13 mouse cellular contexts compared by ENCODE assay signal in genomic region chr3:129565458-129565857, GRCm38 (mm10). TPM values are rescaled to one million over a fixed set of nuclear protein-coding genes. Genes with fewer than 3 reads are reported as not detected.
A peak's percentile ranks its signal among the peaks of the same experiment; 100 is the strongest.
DNase-seq lines count a peak whose midpoint lies in the region; ATAC-seq lines count a peak whose summit lies in the region.
"Had no signal": no experiment of that assay in that cellular context is flagged by ENCODE, and none has a peak within 500 bp of the region (broad histone marks: within the 10 kb centered on the region; RNA-seq: fewer than 3 reads in every experiment).

No protein-coding gene starts in this region.

- H3K9ac ChIP-seq in heart, embryonic 13.5 days, result no peak overlapping the region
- no peak overlapping the region for H3K9ac ChIP-seq in liver, embryonic 11.5 days (ENCODE audit: low read depth, low read length)
- H3K9ac ChIP-seq in stomach, embryonic 15.5 days, result no peak overlapping the region
- no peak overlapping the region for H3K9ac ChIP-seq in forebrain, embryonic 13.5 days
- H3K9ac ChIP-seq: lung, embryonic 15.5 days; neural tube, embryonic 13.5 days had no signal

- no peak overlapping the region for H3K4me3 ChIP-seq in heart, embryonic 13.5 days
- no peak overlapping the region for H3K4me3 ChIP-seq in brown adipose tissue, adult 24 weeks (ENCODE audit: insufficient read depth, low read depth, low read length)
- H3K4me3 ChIP-seq in liver, embryonic 11.5 days (ENCODE audit: low read depth, low read length), result no peak overlapping the region
- no peak overlapping the region for H3K4me3 ChIP-seq in stomach, embryonic 15.5 days (replicated peaks)
- H3K4me3 ChIP-seq in forebrain, embryonic 13.5 days, result no peak overlapping the region
- H3K4me3 ChIP-seq: lung, embryonic 15.5 days; megakaryocyte, embryonic 14.5 days; neural tube, embryonic 13.5 days had no signal

- H3K9me3 ChIP-seq in heart, embryonic 13.5 days, result no peaks in the 10 kb centered on the region
- no peaks in the 10 kb centered on the region for H3K9me3 ChIP-seq in liver, embryonic 11.5 days (ENCODE audit: control insufficient read depth, low read length)
- H3K9me3 ChIP-seq in stomach, embryonic 15.5 days, result no peaks in the 10 kb centered on the region
- H3K9me3 ChIP-seq in forebrain, embryonic 13.5 days (replicated peaks), result no peaks in the 10 kb centered on the region
- H3K9me3 ChIP-seq: lung, embryonic 15.5 days; neural tube, embryonic 13.5 days had no signal

- no peaks in the 10 kb centered on the region for H3K27me3 ChIP-seq in heart, embryonic 13.5 days (replicated peaks)
- H3K27me3 ChIP-seq in liver, embryonic 11.5 days (replicated peaks; ENCODE audit: control insufficient read depth, insufficient read depth, low read length), result no peaks in the 10 kb centered on the region
- no peaks in the 10 kb centered on the region for H3K27me3 ChIP-seq in stomach, embryonic 15.5 days (replicated peaks)
- H3K27me3 ChIP-seq in forebrain, embryonic 13.5 days, result no peaks in the 10 kb centered on the region
- H3K27me3 ChIP-seq: lung, embryonic 15.5 days; megakaryocyte, embryonic 14.5 days; neural tube, embryonic 13.5 days had no signal

- H3K4me1 ChIP-seq in heart, embryonic 13.5 days, result peaks cover 32% of the 10 kb centered on the region
- peaks cover 3% of the 10 kb centered on the region; the same call in 1 of the 2 replicates for H3K4me1 ChIP-seq in brown adipose tissue, adult 24 weeks (ENCODE audit: control insufficient read depth, insufficient read depth, insufficient read length, low read length)
- peaks cover 9% of the 10 kb centered on the region for H3K4me1 ChIP-seq in liver, embryonic 11.5 days (replicated peaks; ENCODE audit: control insufficient read depth, insufficient read depth, low read length)
- H3K4me1 ChIP-seq in stomach, embryonic 15.5 days, result no peaks in the 10 kb centered on the region
- H3K4me1 ChIP-seq in forebrain, embryonic 13.5 days, result peaks cover 8% of the 10 kb centered on the region
- H3K4me1 ChIP-seq: lung, embryonic 15.5 days had no signal

- no peak overlapping the region for H3K4me2 ChIP-seq in heart, embryonic 13.5 days
- no peak overlapping the region for H3K4me2 ChIP-seq in liver, embryonic 11.5 days
- H3K4me2 ChIP-seq in stomach, embryonic 15.5 days, result no peak overlapping the region
- H3K4me2 ChIP-seq in forebrain, embryonic 13.5 days, result no peak overlapping the region
- H3K4me2 ChIP-seq: lung, embryonic 15.5 days; neural tube, embryonic 13.5 days had no signal

- ATAC-seq in heart, embryonic 13.5 days (ENCODE audit: extremely low read depth, insufficient number of reproducible peaks, low FRiP score, low TSS enrichment), result no peak
- peak; percentile 85 for ATAC-seq in liver, embryonic 11.5 days (replicated peaks; ENCODE audit: low FRiP score)
- ATAC-seq in stomach, embryonic 15.5 days (ENCODE audit: insufficient read depth, low FRiP score, low read depth), result no peak
- ATAC-seq in forebrain, embryonic 13.5 days, result no peak
- ATAC-seq: forebrain, embryonic 16.5 days had no signal

- peaks cover 5% of the 10 kb centered on the region; the same call in 1 of the 2 replicates for H3K36me3 ChIP-seq in heart, embryonic 13.5 days
- H3K36me3 ChIP-seq in liver, embryonic 11.5 days (ENCODE audit: control insufficient read depth, insufficient read depth, low read length), result peaks cover 2% of the 10 kb centered on the region; the same call in 1 of the 2 replicates
- H3K36me3 ChIP-seq in stomach, embryonic 15.5 days, result no peaks in the 10 kb centered on the region
- H3K36me3 ChIP-seq in forebrain, embryonic 13.5 days (ENCODE audit: poor library complexity, severe bottlenecking), result peaks cover 8% of the 10 kb centered on the region; the same call in 1 of the 2 replicates
- H3K36me3 ChIP-seq: lung, embryonic 15.5 days had no signal

- H3K27ac ChIP-seq in heart, embryonic 13.5 days (replicated peaks), result 0 out of 2 replicates have a peak overlapping the region, but pooled peaks have one; percentile 28
- peak overlapping the region; percentile 55 for H3K27ac ChIP-seq in brown adipose tissue, adult 24 weeks (replicated peaks; ENCODE audit: low read depth, low read length)
- peak overlapping the region; percentile 30 for H3K27ac ChIP-seq in liver, embryonic 11.5 days (ENCODE audit: low read depth, low read length)
- H3K27ac ChIP-seq in stomach, embryonic 15.5 days, result peak overlapping the region; percentile 2; the same call in 1 of the 2 replicates
- no peak overlapping the region for H3K27ac ChIP-seq in forebrain, embryonic 13.5 days
- H3K27ac ChIP-seq: lung, embryonic 15.5 days; neural tube, embryonic 13.5 days had no signal

- no peak for DNase-seq in heart, adult 8-10 months (ENCODE audit: low spot score)
- no peak for DNase-seq in liver, embryonic 11.5 days (ENCODE audit: low spot score)
- DNase-seq in thymus, adult 18-20 months, result no peak
- DNase-seq: cerebellum, adult 18-20 months; kidney, postnatal 10 days had no signal

- WGBS in heart, embryonic 13.5 days, result 67% methylated on average over 8 of the region's 8 CpGs
- WGBS in liver, embryonic 11.5 days, result 62% methylated on average over 8 of the region's 8 CpGs
- WGBS in stomach, embryonic 15.5 days, result 80% methylated on average over 8 of the region's 8 CpGs
- 87% methylated on average over 8 of the region's 8 CpGs for WGBS in forebrain, embryonic 13.5 days

RNA-seq across cellular contexts. Expression of gene Elovl6, which starts 33.3 kb away (rescaled TPM):
- polyA plus RNA-seq in heart, embryonic 13.5 days (2015; fragmentation: Nextera tagmentation; extraction: Ambion mirVana), result 12.7 TPM in 2 replicates
- total RNA-seq in heart, adult 8-10 months (2022), result 1 to 10 TPM in 2 of 4 experiments, under 1 TPM in 2; 0.40 to 1.1 (median 0.92) TPM
- 307 and 735 TPM in 2 replicates for polyA plus RNA-seq in brown adipose tissue, adult 24 weeks (2012; ENCODE audit: insufficient read depth, insufficient read length, missing spikeins)
- polyA plus RNA-seq in liver, embryonic 11.5 days (2014; fragmentation: Nextera tagmentation; extraction: Ambion mirVana), result 26.6 and 28.3 TPM in 2 replicates
- 31.7 and 41.2 TPM in 2 replicates for polyA plus RNA-seq in stomach, embryonic 15.5 days (2015; fragmentation: Nextera tagmentation; extraction: Ambion mirVana)
- polyA plus RNA-seq in forebrain, embryonic 13.5 days (2015; fragmentation: Nextera tagmentation; extraction: Ambion mirVana), result 33.5 and 34.9 TPM in 2 replicates
